Mouse (Mus musculus) large intestine, adult 2 months (tissue): ENCODE measurements around the gene Rpl9-ps6. TPM values are rescaled to one million over a fixed set of nuclear protein-coding genes. Genes with fewer than 3 reads are reported as not detected.
"Not testable (repeated sequence)": the region's sequence is repeated elsewhere in the genome, so short reads cannot be mapped to it uniquely, and the experiment has no call there.

ENCODE experiments used
- DNase-seq: peaks from one replicate; pipeline ENCODE4 v3.0.0-alpha.2; 2012; ENCODE audit warnings: low read depth, low spot score
- WGBS: fragments of 180-500 bp; shearing (Covaris S2); methylation state at CpG from one replicate; pipeline ENCODE4 v1.1.7; 2018; 5-methylcytosine and 5-hydroxymethylcytosine counted together
- polyA plus RNA-seq: library from polyadenylated mRNA; depleted of rRNA; stranded (reverse); fragments of >200 nt; gene quantifications from 2 replicates; pipeline ENCODE4 v1.2.3, GENCODE M21; 2012

Rpl9-ps6 gene
- polyA plus RNA-seq, 1 experiment: 11.0 TPM

GRCm38 (mm10) chr19:32484941-32485660 lies 18.7 kb upstream of the Rpl9-ps6 start:
- 14% methylated on average over 13 of the region's 13 CpGs for WGBS
- no peak for DNase-seq

- DNase-seq: no peak
- WGBS: 29% methylated on average over 4 of the region's 4 CpGs
Measured at GRCm38 (mm10) chr19:32481511-32481910, 15.1 kb upstream of the Rpl9-ps6 start.

GRCm38 (mm10) chr19:32480791-32481442 lies 14.5 kb upstream of the Rpl9-ps6 start:
- WGBS: 88% methylated on average over 8 of the region's 8 CpGs
- DNase-seq: no peak

GRCm38 (mm10) chr19:32480255-32480654 lies 13.9 kb upstream of the Rpl9-ps6 start:
- WGBS: 89% methylated on average over 5 of the region's 5 CpGs
- no peak for DNase-seq

- WGBS: 63% methylated on average over 4 of the region's 4 CpGs
Measured at GRCm38 (mm10) chr19:32476712-32477052, 10.3 kb upstream of the Rpl9-ps6 start.

GRCm38 (mm10) chr19:32476016-32476711 lies 9.8 kb upstream of the Rpl9-ps6 start:
- DNase-seq: no peak
- 82% methylated on average over 12 of the region's 12 CpGs for WGBS

More at GRCm38 (mm10) chr19:32476712-32477052, 10.3 kb upstream of the Rpl9-ps6 start:
- DNase-seq: no peak

- no peak for DNase-seq
- 78% methylated on average over 13 of the region's 13 CpGs for WGBS
Measured at GRCm38 (mm10) chr19:32470570-32471263, 4.3 kb upstream of the Rpl9-ps6 start.

GRCm38 (mm10) chr19:32470059-32470497 lies 3.7 kb upstream of the Rpl9-ps6 start:
- no peak for DNase-seq
- WGBS: 10% methylated on average over 6 of the region's 6 CpGs

GRCm38 (mm10) chr19:32467325-32467724 lies 947 bp upstream of the Rpl9-ps6 start:
- WGBS: 91% methylated on average over 5 of the region's 5 CpGs
- DNase-seq: no peak

GRCm38 (mm10) chr19:32465228-32465627 lies 1.1 kb downstream of the Rpl9-ps6 start:
- no peak for DNase-seq
- 73% methylated on average over 4 of the region's 4 CpGs for WGBS

GRCm38 (mm10) chr19:32463037-32463436 lies 3.3 kb downstream of the Rpl9-ps6 start:
- WGBS: 41% methylated on average over 6 of the region's 6 CpGs
- DNase-seq: no peak

GRCm38 (mm10) chr19:32457631-32458030 lies 8.7 kb downstream of the Rpl9-ps6 start:
- 91% methylated on average over 8 of the region's 8 CpGs for WGBS
- not testable (repeated sequence) for DNase-seq

- no peak for DNase-seq
- 88% methylated on average over 2 of the region's 2 CpGs for WGBS
Measured at GRCm38 (mm10) chr19:32456744-32457143, 9.6 kb downstream of the Rpl9-ps6 start.

GRCm38 (mm10) chr19:32452231-32452630 lies 14.1 kb downstream of the Rpl9-ps6 start:
- DNase-seq: no peak
- WGBS: 41% methylated on average over 4 of the region's 4 CpGs

GRCm38 (mm10) chr19:32448931-32449330 lies 17.4 kb downstream of the Rpl9-ps6 start:
- WGBS: 97% methylated on average over 10 of the region's 10 CpGs
- no peak for DNase-seq

- no peak for DNase-seq
- WGBS: 97% methylated on average over 11 of the region's 11 CpGs
Measured at GRCm38 (mm10) chr19:32441568-32441967, 24.8 kb downstream of the Rpl9-ps6 start.

GRCm38 (mm10) chr19:32439356-32439755 lies 27.0 kb downstream of the Rpl9-ps6 start:
- DNase-seq: no peak
- 82% methylated on average over 2 of the region's 2 CpGs for WGBS

GRCm38 (mm10) chr19:32425856-32426255 lies 40.5 kb downstream of the Rpl9-ps6 start:
- no peak for DNase-seq
- 91% methylated on average over 3 of the region's 3 CpGs for WGBS

- no peak for DNase-seq
- 90% methylated on average over 3 of the region's 3 CpGs for WGBS
Measured at GRCm38 (mm10) chr19:32424706-32425105, 41.7 kb downstream of the Rpl9-ps6 start.

GRCm38 (mm10) chr19:32419069-32419468 lies 47.3 kb downstream of the Rpl9-ps6 start:
- 63% methylated on average over 3 of the region's 3 CpGs for WGBS
- no peak for DNase-seq
